Mouse (Mus musculus) intestine, postnatal 0 days (tissue): ENCODE results near the gene Fyb. TPM values are rescaled to one million over a fixed set of nuclear protein-coding genes. Genes with fewer than 3 reads are reported as not detected.

Source experiments
- ATAC-seq: fragments of 200-750 bp; cut with Nextera tagmentation; 2 replicates; pipeline ENCODE4 v1.8.0; 2017; ENCODE audit warnings: mild to moderate bottlenecking, moderate TSS enrichment, moderate library complexity
- H3K27ac ChIP-seq: fragments of 300-500 bp; sonication (generic); 2 replicates; pipeline ENCODE4 v1.5.1; 2014; ENCODE audit warnings: mild to moderate bottlenecking, low read depth, low read length, moderate library complexity
- H3K27me3 ChIP-seq: fragments of 300-500 bp; sonication (generic); replicated peaks from 2 replicates; pipeline ENCODE4 v1.6.1; 2014; ENCODE audit warnings: low read length, mixed read lengths; ENCODE audit not compliant: control insufficient read depth, insufficient read depth
- H3K36me3 ChIP-seq: fragments of 300-500 bp; sonication (generic); 2 replicates; pipeline ENCODE4 v1.6.1; 2014; ENCODE audit warnings: mild to moderate bottlenecking, moderate library complexity; ENCODE audit not compliant: control insufficient read depth, insufficient read depth
- H3K4me1 ChIP-seq: fragments of 300-500 bp; sonication (generic); replicated peaks from 2 replicates; pipeline ENCODE4 v1.6.1; 2014; ENCODE audit warnings: antibody characterized with exemption, low read length, mixed read lengths; ENCODE audit not compliant: control insufficient read depth, insufficient read depth
- H3K4me2 ChIP-seq: fragments of 300-500 bp; sonication (generic); replicated peaks from 2 replicates; pipeline ENCODE4 v1.6.1; 2014; ENCODE audit warnings: low read depth, mild to moderate bottlenecking, moderate library complexity
- H3K4me3 ChIP-seq: fragments of 300-500 bp; sonication (generic); 2 replicates; pipeline ENCODE4 v1.5.1; 2014; ENCODE audit warnings: low read depth, low read length
- H3K9ac ChIP-seq: fragments of 300-500 bp; sonication (generic); 2 replicates; pipeline ENCODE4 v1.6.1; 2014; ENCODE audit warnings: mild to moderate bottlenecking, low read depth, low read length
- H3K9me3 ChIP-seq: fragments of 300-500 bp; sonication (generic); 2 replicates; pipeline ENCODE4 v1.6.1; 2016; ENCODE audit warnings: mixed run types; ENCODE audit not compliant: control insufficient read depth
- CTCF ChIP-seq: sonication (generic); IDR thresholded peaks from 2 replicates; pipeline ENCODE4 v1.5.1; 2016; ENCODE audit warnings: low read depth, mild to moderate bottlenecking, control low read depth, antibody characterized with exemption, moderate library complexity
- whole genome bisulfite sequencing: fragments of 180-500 bp; shearing (Covaris S2); extraction: QIAGEN DNeasy Blood & Tissue Kit; methylation state at CpG from one replicate; pipeline ENCODE4 v1.1.7; 2014; 5-methylcytosine and 5-hydroxymethylcytosine counted together
- polyA plus RNA-seq: library from polyadenylated mRNA; unstranded; fragments of >200 nt; fragmentation: Nextera tagmentation; extraction: Ambion mirVana; gene quantifications from 2 replicates; pipeline ENCODE4 v1.2.1, GENCODE M21; 2015

Fyb gene
- polyA plus RNA-seq, 1 experiment from 2014 or later: 5.4 TPM

- no peak for ATAC-seq
- no peak for TF ChIP-seq CTCF
- WGBS: 93% methylated on average over 1 of the region's 1 CpGs
- Histone ChIP-seq H3K4me2 (no peak overlapping the region), H3K27ac (no peak overlapping the region), H3K9me3 (no peaks in the 10 kb centered on the region), H3K4me3 (no peak overlapping the region), H3K36me3 (no peaks in the 10 kb centered on the region), H3K27me3 (no peaks in the 10 kb centered on the region), H3K9ac (no peak overlapping the region), H3K4me1 (no peaks in the 10 kb centered on the region)
These were observed 124.4 kb downstream of the Fyb start for GRCm38 (mm10) chr15:6647066-6647465.

GRCm38 (mm10) chr15:6648757-6649403, 126.2 kb downstream of the Fyb start:
- 71% methylated on average over 7 of the region's 7 CpGs for WGBS
- H3K4me2 ChIP-seq: no peak overlapping the region

DNA sequence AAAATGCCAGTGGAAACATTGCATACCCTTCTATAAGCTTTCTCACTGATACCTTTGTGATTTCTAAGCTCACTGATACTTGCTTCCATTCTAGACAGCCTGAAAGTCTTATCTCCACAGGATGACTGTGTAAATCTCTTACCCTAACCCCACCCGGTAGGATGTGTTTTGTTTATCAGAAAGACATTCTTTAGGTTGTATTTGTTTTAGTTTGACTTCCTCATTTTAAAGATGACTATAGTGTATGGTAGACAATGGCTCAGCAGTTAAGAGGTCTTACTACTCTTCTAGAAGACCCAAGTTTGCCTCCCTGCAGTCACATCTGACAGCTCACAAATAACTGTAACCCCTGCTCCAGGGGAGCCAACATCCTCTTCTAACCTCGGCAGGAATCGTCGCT, 130.4 kb downstream of the Fyb start:
- H3K27ac ChIP-seq: no peak overlapping the region
- no peaks in the 10 kb centered on the region for H3K4me1 ChIP-seq
- 50% methylated on average over 4 of the region's 4 CpGs for WGBS
- ATAC-seq: no peak
- H3K27me3 ChIP-seq: no peaks in the 10 kb centered on the region
- TF ChIP-seq CTCF: no peak
- no peaks in the 10 kb centered on the region for H3K9me3 ChIP-seq
- no peaks in the 10 kb centered on the region for H3K36me3 ChIP-seq
- H3K4me3 ChIP-seq: no peak overlapping the region
- H3K9ac ChIP-seq: no peak overlapping the region
- no peak overlapping the region for H3K4me2 ChIP-seq

More at GRCm38 (mm10) chr15:6648757-6649403, 126.2 kb downstream of the Fyb start:
- no peak for ATAC-seq
- TF ChIP-seq CTCF: no peak
- Histone ChIP-seq H3K9ac (no peak overlapping the region), H3K9me3 (no peaks in the 10 kb centered on the region), H3K27me3 (no peaks in the 10 kb centered on the region), H3K27ac (no peak overlapping the region), H3K4me3 (no peak overlapping the region), H3K4me1 (no peaks in the 10 kb centered on the region), H3K36me3 (no peaks in the 10 kb centered on the region)

DNA sequence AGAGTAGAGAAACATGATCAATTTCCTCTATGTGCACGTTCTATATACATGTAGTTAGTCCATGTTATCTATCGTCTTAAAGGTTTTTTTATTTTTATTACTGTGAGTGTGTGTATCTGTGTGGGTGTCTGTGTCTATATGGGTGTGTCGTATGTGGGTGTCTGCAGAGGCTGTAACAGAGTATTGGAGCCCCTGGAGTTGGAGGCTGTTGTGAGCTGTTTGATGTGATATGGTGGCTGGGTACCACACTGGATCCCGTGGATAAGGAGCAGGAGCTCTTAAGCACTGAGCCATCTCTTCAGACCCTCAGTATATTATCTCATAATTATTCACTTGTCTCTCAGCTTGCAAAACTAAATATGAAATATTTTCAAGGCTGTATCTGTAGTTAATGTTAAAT, 135.4 kb downstream of the Fyb start:
- Histone ChIP-seq H3K9me3 (no peaks in the 10 kb centered on the region), H3K4me1 (no peaks in the 10 kb centered on the region), H3K4me2 (no peak overlapping the region), H3K9ac (no peak overlapping the region), H3K27me3 (no peaks in the 10 kb centered on the region), H3K4me3 (no peak overlapping the region), H3K27ac (no peak overlapping the region), H3K36me3 (no peaks in the 10 kb centered on the region)
- WGBS: 77% methylated on average over 4 of the region's 4 CpGs
- no peak for ATAC-seq
- TF ChIP-seq CTCF: no peak

- 46% methylated on average over 3 of the region's 3 CpGs for WGBS
- no peak for ATAC-seq
These were observed 139.3 kb downstream of the Fyb start for GRCm38 (mm10) chr15:6661951-6662350.

DNA sequence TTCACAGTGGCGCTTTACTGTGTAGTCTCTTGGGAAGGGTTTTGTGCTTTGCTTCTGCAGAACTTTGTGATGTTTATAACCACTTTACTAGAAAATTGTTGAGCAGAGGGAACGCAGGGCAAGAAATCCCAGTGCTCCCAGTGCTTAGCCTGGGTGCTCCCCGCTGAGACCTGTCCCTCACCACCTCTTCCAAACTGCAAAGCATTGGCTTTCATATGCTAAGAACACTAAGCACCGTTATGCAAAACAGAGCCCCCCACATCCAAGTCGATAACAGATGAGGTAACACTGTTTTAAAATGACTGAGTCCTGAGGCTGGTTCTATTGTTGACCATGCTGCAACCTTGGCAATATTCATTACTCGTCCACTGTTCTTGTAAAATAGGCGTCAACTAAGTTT, 141.3 kb downstream of the Fyb start:
- 67% methylated on average over 7 of the region's 7 CpGs for WGBS
- H3K4me3 ChIP-seq: no peak overlapping the region
- ATAC-seq: no peak

More at GRCm38 (mm10) chr15:6661951-6662350, 139.3 kb downstream of the Fyb start:
- TF ChIP-seq CTCF: no peak
- Histone ChIP-seq H3K9ac (no peak overlapping the region), H3K4me1 (no peaks in the 10 kb centered on the region), H3K27ac (no peak overlapping the region), H3K4me3 (no peak overlapping the region), H3K4me2 (no peak overlapping the region), H3K27me3 (no peaks in the 10 kb centered on the region), H3K36me3 (no peaks in the 10 kb centered on the region), H3K9me3 (no peaks in the 10 kb centered on the region)

More for the DNA sequence above, 141.3 kb downstream of the Fyb start:
- Histone ChIP-seq H3K9me3 (no peaks in the 10 kb centered on the region), H3K4me2 (no peak overlapping the region), H3K36me3 (no peaks in the 10 kb centered on the region), H3K4me1 (no peaks in the 10 kb centered on the region), H3K9ac (no peak overlapping the region), H3K27me3 (no peaks in the 10 kb centered on the region), H3K27ac (no peak overlapping the region)
- no peak for TF ChIP-seq CTCF
